Mouse (Mus musculus) left cerebral cortex, postnatal 25 days (tissue): ENCODE results near the gene Cnksr1. TPM values are rescaled to one million over a fixed set of nuclear protein-coding genes. Genes with fewer than 3 reads are reported as not detected.
A peak's percentile ranks its signal among the peaks of the same experiment; 100 is the strongest.

Experiments
- DNase-seq, 2 experiments: peaks; one replicate each; pipeline ENCODE4 v3.0.0; 2022; ENCODE audit warnings: low spot score in 2 of 2, mixed read lengths in 1 of 2
- intact Hi-C: fragments of 180-260 bp; cut with DNase I; formaldehyde crosslinking; loops from one replicate; pipeline ENCODE4 v1.15.1; 2025
- total RNA-seq, 2 experiments: library from RNA; stranded (reverse); gene quantifications; 2 replicates each; pipeline ENCODE4 v1.2.3; 2021

Gene Cnksr1
- total RNA-seq, 2 experiments from 2014 or later = 0.23 to 0.46 TPM

GRCm38 (mm10) chr4:134254835-134255234, 16.6 kb upstream of the Cnksr1 start:
- intact Hi-C loops = loop anchor here (5.0 to 10.0 kb wide), 2 partner anchors 102 to 230 kb away; no protein-coding TSS in a partner anchor

GRCm38 (mm10) chr4:134253722-134254324, 15.6 kb upstream of the Cnksr1 start, which contains the start of gene Grrp1:
TSS of gene Grrp1 (minus strand) at chr4:134254106.
- no peak for DNase-seq
- intact Hi-C loops = loop anchor here (5.0 to 10.0 kb wide), 2 partner anchors 103 to 231 kb away; no protein-coding TSS in a partner anchor

More at GRCm38 (mm10) chr4:134254835-134255234, 16.6 kb upstream of the Cnksr1 start:
- DNase-seq = no peak

GRCm38 (mm10) chr4:134252911-134253721, 14.9 kb upstream of the Cnksr1 start:
- intact Hi-C loops = loop anchor here (5.0 to 10.0 kb wide), 2 partner anchors 104 to 232 kb away; no protein-coding TSS in a partner anchor
- DNase-seq = no peak

- no peak for DNase-seq
- intact Hi-C loops = loop anchor here (5.0 to 10.0 kb wide), 2 partner anchors 105 to 232 kb away; no protein-coding TSS in a partner anchor
These were observed 14.1 kb upstream of the Cnksr1 start for GRCm38 (mm10) chr4:134252131-134252910.

GRCm38 (mm10) chr4:134251241-134252130, 13.3 kb upstream of the Cnksr1 start:
- intact Hi-C loops = loop anchor here (2.0 to 10.0 kb wide), 3 partner anchors 41 to 233 kb away; no protein-coding TSS in a partner anchor
- peak; percentile 52 to 64 for DNase-seq

GRCm38 (mm10) chr4:134250930-134251240, 12.7 kb upstream of the Cnksr1 start:
- peak in 1 of 2 experiments; percentile 37 for DNase-seq
- intact Hi-C loops = loop anchor here (2.0 to 10.0 kb wide), 3 partner anchors 42 to 234 kb away; no protein-coding TSS in a partner anchor

- intact Hi-C loops = loop anchor here (2.0 to 10.0 kb wide), 3 partner anchors 42 to 234 kb away; no protein-coding TSS in a partner anchor
- DNase-seq = no peak
These were observed 12.1 kb upstream of the Cnksr1 start for GRCm38 (mm10) chr4:134250116-134250929.

- intact Hi-C loops = loop anchor here (2.0 to 10.0 kb wide), 3 partner anchors 43 to 235 kb away; no protein-coding TSS in a partner anchor
- peak; percentile 56 to 66 for DNase-seq
These were observed 11.5 kb upstream of the Cnksr1 start for GRCm38 (mm10) chr4:134249651-134250050.

GRCm38 (mm10) chr4:134246719-134247258, 8.6 kb upstream of the Cnksr1 start, which contains the start of gene Gm30191:
TSS of gene Gm30191 (plus strand) at chr4:134246935.
- no peak for DNase-seq
- intact Hi-C loops = no loop called here

GRCm38 (mm10) chr4:134246256-134246655, 8.1 kb upstream of the Cnksr1 start:
- no peak for DNase-seq
- intact Hi-C loops = no loop called here

- DNase-seq = peak; percentile 95 to 97
- intact Hi-C loops = loop anchor here (2.0 kb wide), 1 partner anchor 58 kb away; the partner anchor contains the start of gene Cep85
These were observed 7.1 kb upstream of the Cnksr1 start, which contains the start of gene Zfp593 for GRCm38 (mm10) chr4:134245148-134245843. TSS of gene Zfp593 (minus strand) at chr4:134245592.

- intact Hi-C loops = loop anchor here (2.0 kb wide), 1 partner anchor 57 kb away; the partner anchor contains the start of gene Cep85
- DNase-seq = no peak
These were observed 5.5 kb upstream of the Cnksr1 start, which contains the start of gene E130218I03Rik for GRCm38 (mm10) chr4:134243516-134244250. TSS of gene E130218I03Rik (plus strand) at chr4:134243662.

GRCm38 (mm10) chr4:134238686-134239085, 487 bp upstream of the Cnksr1 start:
- no peak for DNase-seq
- intact Hi-C loops = loop anchor here (10.0 kb wide), 1 partner anchor 454 kb away; no protein-coding TSS in a partner anchor

- no peak for DNase-seq
- intact Hi-C loops = loop anchor here (10.0 kb wide), 1 partner anchor 453 kb away; no protein-coding TSS in a partner anchor
These were observed 469 bp downstream of the Cnksr1 start for GRCm38 (mm10) chr4:134237582-134238278.

- DNase-seq = no peak
- intact Hi-C loops = loop anchor here (5.0 to 10.0 kb wide), 3 partner anchors 38 to 450 kb away; no protein-coding TSS in a partner anchor
These were observed 3.3 kb downstream of the Cnksr1 start for GRCm38 (mm10) chr4:134234876-134235275.
